ENCODE assay signal across 22 mouse cellular contexts in the genomic region with DNA sequence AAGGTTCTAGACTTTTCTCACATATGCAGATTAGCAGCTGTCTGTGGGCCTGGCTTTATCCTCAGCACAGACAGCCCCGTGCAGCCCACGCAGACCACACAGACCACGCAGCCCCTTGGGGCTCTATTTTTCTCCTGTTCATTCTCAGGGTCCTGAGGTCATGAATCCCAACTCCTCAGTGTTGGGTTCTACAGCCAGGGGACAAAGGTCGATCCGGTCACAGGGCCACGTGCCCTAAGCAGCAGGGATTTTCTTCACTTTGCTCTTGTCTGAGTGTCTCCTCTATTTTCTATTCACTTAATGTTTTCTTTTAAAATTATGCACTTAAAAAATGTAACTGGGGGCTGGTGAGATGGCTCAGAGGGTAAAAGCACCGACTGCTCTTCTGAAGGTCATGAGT. TPM values are rescaled to one million over a fixed set of nuclear protein-coding genes. Genes with fewer than 3 reads are reported as not detected.
DNase-seq lines count a peak whose midpoint lies in the region; ATAC-seq lines count a peak whose summit lies in the region.
"Had no signal": no experiment of that assay in that cellular context is flagged by ENCODE, and none has a peak within 500 bp of the region (broad histone marks: within the 10 kb centered on the region; RNA-seq: fewer than 3 reads in every experiment).

No protein-coding gene starts in this region.

- H3K4me2 ChIP-seq in heart, embryonic 14.5 days (ENCODE audit: low read length), result peak overlapping the region; percentile 21; the same call in 1 of the 2 replicates
- no peak overlapping the region for H3K4me2 ChIP-seq in kidney, embryonic 15.5 days
- H3K4me2 ChIP-seq: hindbrain, embryonic 13.5 days; stomach, embryonic 15.5 days had no signal

- no peak for ATAC-seq in heart, embryonic 14.5 days (ENCODE audit: insufficient number of reproducible peaks, insufficient read depth, low FRiP score, low read depth)
- no peak for ATAC-seq in kidney, embryonic 15.5 days (replicated peaks; ENCODE audit: low FRiP score)
- ATAC-seq: activated CD4-positive, CD25-positive, alpha-beta regulatory T cell, adult 4 months; inflammation-experienced regulatory T-cells, adult 6 months; midbrain, embryonic 16.5 days had no signal

- no peak overlapping the region for H3K4me3 ChIP-seq in heart, embryonic 14.5 days (ENCODE audit: control insufficient read depth in 1 of 2, insufficient read depth in 1 of 2, low read depth in 1 of 2, low read length in 2 of 2)
- H3K4me3 ChIP-seq in kidney, embryonic 15.5 days (replicated peaks), result no peak overlapping the region
- H3K4me3 ChIP-seq in hindbrain, embryonic 10.5 days, result no peak overlapping the region
- H3K4me3 ChIP-seq: embryonic facial prominence, embryonic 10.5 days; hindbrain, embryonic 13.5 days; stomach, embryonic 15.5 days had no signal

- H3K9me3 ChIP-seq in heart, embryonic 14.5 days (ENCODE audit: control insufficient read depth, low read length), result no peaks in the 10 kb centered on the region
- H3K9me3 ChIP-seq in kidney, embryonic 15.5 days (replicated peaks), result no peaks in the 10 kb centered on the region
- H3K9me3 ChIP-seq in hindbrain, embryonic 10.5 days, result no peaks in the 10 kb centered on the region
- H3K9me3 ChIP-seq: embryonic facial prominence, embryonic 10.5 days; hindbrain, embryonic 13.5 days; stomach, embryonic 15.5 days had no signal

- H3K27me3 ChIP-seq in heart, embryonic 14.5 days (ENCODE audit: control insufficient read depth, insufficient read depth, low read length), result no peaks in the 10 kb centered on the region
- no peaks in the 10 kb centered on the region for H3K27me3 ChIP-seq in kidney, embryonic 15.5 days
- peaks cover 4% of the 10 kb centered on the region; the same call in 1 of the 2 replicates for H3K27me3 ChIP-seq in hindbrain, embryonic 10.5 days (ENCODE audit: insufficient read depth, poor library complexity, severe bottlenecking)
- H3K27me3 ChIP-seq: stomach, embryonic 15.5 days had no signal

- WGBS in heart, embryonic 14.5 days, result 64% methylated on average over 7 of the region's 7 CpGs
- 74% methylated on average over 7 of the region's 7 CpGs for WGBS in kidney, embryonic 15.5 days
- WGBS in hindbrain, embryonic 10.5 days, result 48% methylated on average over 7 of the region's 7 CpGs

- no peak for DNase-seq in heart, adult 18-20 months
- DNase-seq in kidney, adult 8-10 months, result peak; percentile 64 to 68
- peak; percentile 19 for DNase-seq in thymus, postnatal 4 days
- DNase-seq in thymus, postnatal 10 days (ENCODE audit: low spot score in 2 of 2), result no peak
- peak; percentile 36 for DNase-seq in yolk sac, embryonic 10.5 days (ENCODE audit: low spot score)
- DNase-seq in hindbrain, embryonic 10.5 days (ENCODE audit: low spot score), result no peak
- DNase-seq: adrenal gland, postnatal 10 days; cerebellum, adult 9-10 months; lung, adult 18-20 months; lung, postnatal 14 days; right cerebral cortex, postnatal 14 days; spleen, adult 18-20 months had no signal

- H3K9ac ChIP-seq in heart, embryonic 14.5 days (ENCODE audit: low read length), result peak overlapping the region; percentile 52; the same call in 1 of the 2 replicates
- no peak overlapping the region for H3K9ac ChIP-seq in kidney, embryonic 15.5 days
- H3K9ac ChIP-seq: hindbrain, embryonic 13.5 days; stomach, embryonic 15.5 days had no signal

- peaks cover 45% of the 10 kb centered on the region for H3K36me3 ChIP-seq in heart, embryonic 14.5 days (ENCODE audit: control insufficient read depth, insufficient read depth, low read length)
- no peaks in the 10 kb centered on the region for H3K36me3 ChIP-seq in kidney, embryonic 15.5 days
- no peaks in the 10 kb centered on the region for H3K36me3 ChIP-seq in hindbrain, embryonic 10.5 days
- H3K36me3 ChIP-seq: embryonic facial prominence, embryonic 10.5 days; hindbrain, embryonic 13.5 days; stomach, embryonic 15.5 days had no signal

- H3K27ac ChIP-seq in heart, embryonic 14.5 days (replicated peaks in 1 of 2; ENCODE audit: control insufficient read depth in 1 of 2, insufficient read depth in 1 of 2, low read depth in 2 of 2, low read length in 2 of 2), result peak overlapping the region; percentile 42 to 53
- H3K27ac ChIP-seq in kidney, embryonic 15.5 days, result no peak overlapping the region
- H3K27ac ChIP-seq in hindbrain, embryonic 10.5 days, result no peak overlapping the region
- H3K27ac ChIP-seq: embryonic facial prominence, embryonic 10.5 days; hindbrain, embryonic 13.5 days; stomach, embryonic 15.5 days had no signal

- H3K4me1 ChIP-seq in heart, embryonic 14.5 days (ENCODE audit: control insufficient read depth in 2 of 2, insufficient read depth in 2 of 2, low read length in 2 of 2), result peaks cover 36 to 52% of the 10 kb centered on the region in 2 experiments
- no peaks in the 10 kb centered on the region for H3K4me1 ChIP-seq in kidney, embryonic 15.5 days
- H3K4me1 ChIP-seq in hindbrain, embryonic 10.5 days (replicated peaks), result peaks cover 21% of the 10 kb centered on the region
- H3K4me1 ChIP-seq: hindbrain, embryonic 13.5 days had no signal

RNA-seq across cellular contexts. Expression of a gene that starts 9.3 kb away (rescaled TPM):
- 29.0 and 33.7 TPM in 2 replicates for polyA plus RNA-seq in heart, embryonic 14.5 days (2014; fragmentation: Nextera tagmentation; extraction: Ambion mirVana)
- 10 to 100 TPM; 15.0 to 23.0 TPM for total RNA-seq in heart, adult 18-20 months (2021)
- 1.6 and 2.3 TPM in 2 replicates for polyA plus RNA-seq in kidney, embryonic 15.5 days (2015; fragmentation: Nextera tagmentation; extraction: Ambion mirVana)
- 1.5 and 2.2 TPM in 2 replicates for polyA plus RNA-seq in hindbrain, embryonic 10.5 days (2016; fragmentation: Nextera tagmentation; extraction: Ambion mirVana)
- polyA plus RNA-seq: C2C12 had no signal

RNA-seq across cellular contexts. Expression of a gene that starts 20.0 kb away (rescaled TPM):
- 13.3 and 13.6 TPM in 2 replicates for polyA plus RNA-seq in heart, embryonic 14.5 days (2014; fragmentation: Nextera tagmentation; extraction: Ambion mirVana)
- total RNA-seq in heart, adult 18-20 months (2021), result 10 to 100 TPM; 27.3 to 38.3 TPM
- polyA plus RNA-seq in kidney, embryonic 15.5 days (2015; fragmentation: Nextera tagmentation; extraction: Ambion mirVana), result 4.4 and 7.1 TPM in 2 replicates
- polyA plus RNA-seq in hindbrain, embryonic 10.5 days (2016; fragmentation: Nextera tagmentation; extraction: Ambion mirVana), result 7.6 and 7.9 TPM in 2 replicates
- total RNA-seq: neutrophil, adult 5-6 weeks had no signal
- polyA plus RNA-seq: activated CD4-positive, CD25-positive, alpha-beta regulatory T cell, adult 4 months; inflammation-experienced regulatory T-cells, adult 6 months had no signal

Comparison
In these comparisons a context has a peak if more than half of its experiments do, and no peak if none do; other contexts are left out.
1. DNase-seq: peak in kidney, adult 8-10 months (2 of 2), thymus, postnatal 4 days (single experiment) and yolk sac, embryonic 10.5 days (single experiment); none in heart, adult 18-20 months (0 of 2), thymus, postnatal 10 days (0 of 2) and hindbrain, embryonic 10.5 days (single experiment).
2. H3K27ac ChIP-seq: peak in heart, embryonic 14.5 days (2 of 2); none in kidney, embryonic 15.5 days (single experiment) and hindbrain, embryonic 10.5 days (single experiment).